Mouse (Mus musculus) adrenal gland, postnatal 4 days (tissue): Measurements from ENCODE around the gene Prok2. TPM values are rescaled to one million over a fixed set of nuclear protein-coding genes. Genes with fewer than 3 reads are reported as not detected.

ENCODE experiments used
- DNase-seq, 2 experiments: peaks; one replicate each; pipeline ENCODE4 v3.0.0; 2021 to 2022; ENCODE audit warnings: low spot score in 2 of 2, mixed read lengths in 2 of 2
- long read RNA-seq, 2 experiments: library from polyadenylated mRNA; stranded (forward); transcript quantifications; one replicate each; pipeline ENCODE4 v2.0.0; 2021
- total RNA-seq, 2 experiments: library from RNA; stranded (reverse); gene quantifications; 2 replicates each; pipeline ENCODE4 v1.2.3; 2021

Prok2 gene
- total RNA-seq = under 1 TPM in 1 of 2 experiments, not detected in 1; 0.25 TPM
- long read RNA-seq, experiment 1 = 0 reads
- long read RNA-seq, experiment 2 = 0 reads

DNA sequence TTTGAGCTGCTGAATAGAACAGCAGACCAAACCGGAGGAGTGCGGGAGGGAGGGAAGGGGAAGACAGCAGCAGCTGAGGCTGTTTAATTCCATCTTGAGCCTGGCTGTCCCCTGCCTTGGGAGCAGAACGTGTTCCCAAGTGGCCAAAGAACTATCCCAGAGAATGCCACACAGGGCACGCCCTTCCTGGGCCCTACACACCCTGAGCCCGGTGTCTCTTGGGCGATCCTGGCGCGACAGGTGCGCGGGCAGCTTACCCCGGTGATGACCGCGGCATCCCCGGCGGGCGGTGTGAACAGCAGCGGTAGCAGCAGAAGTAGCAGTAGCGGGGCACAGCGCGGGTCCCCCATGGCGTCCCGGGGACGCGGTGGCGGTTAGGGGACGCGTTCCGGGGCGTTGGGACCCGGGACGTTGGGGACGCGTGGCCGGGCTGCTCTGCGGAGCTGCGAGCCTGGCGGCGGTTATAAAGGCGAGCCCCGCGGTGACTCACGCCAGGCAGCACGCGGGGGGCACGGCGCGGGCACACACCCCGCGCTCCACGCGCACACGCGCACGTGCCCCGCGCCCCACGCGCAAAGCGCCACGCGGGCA, at the start of gene Prok2:
TSS of gene Prok2 (minus strand) at position 422 of the 591 bp plus-strand sequence.
- no peak for DNase-seq

DNA sequence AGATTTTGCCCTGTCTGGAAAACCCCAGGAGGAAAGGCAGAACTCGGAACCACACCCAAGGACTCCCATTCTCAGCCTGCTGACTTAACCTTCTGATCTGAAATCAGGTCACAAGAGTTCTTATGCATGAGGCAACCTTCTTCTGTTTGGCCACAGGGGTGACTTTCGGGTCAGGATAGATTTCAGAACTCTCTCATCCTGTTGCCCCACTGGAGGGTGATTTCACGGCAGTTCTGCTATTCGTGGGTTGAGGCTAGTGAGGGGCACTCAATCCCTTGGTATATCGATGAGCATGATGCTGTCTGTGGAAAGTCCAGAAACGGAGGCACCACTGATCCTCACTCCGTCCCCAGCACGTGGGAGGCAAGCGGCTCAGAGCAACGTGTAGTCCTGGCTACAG, 48.5 kb upstream of the Prok2 start:
- DNase-seq = no peak

DNA sequence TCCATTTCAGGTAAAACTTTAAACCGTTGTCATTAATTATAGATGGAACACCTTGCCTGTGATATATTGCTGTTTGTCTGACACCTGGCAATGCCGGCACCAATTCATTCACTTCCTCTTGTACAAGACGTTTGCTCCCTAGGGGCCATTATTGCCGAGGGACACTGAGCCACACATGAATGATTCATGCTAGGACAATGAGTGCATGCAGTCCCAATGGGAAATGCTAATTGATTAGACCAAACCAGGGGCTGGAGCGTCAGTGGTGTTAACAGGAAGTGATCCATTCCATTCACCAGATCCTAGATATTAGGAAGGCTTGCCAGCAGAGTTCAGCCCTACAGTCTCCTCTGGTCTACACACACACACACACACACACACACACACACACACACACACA, 42.3 kb upstream of the Prok2 start:
- DNase-seq = no peak

DNA sequence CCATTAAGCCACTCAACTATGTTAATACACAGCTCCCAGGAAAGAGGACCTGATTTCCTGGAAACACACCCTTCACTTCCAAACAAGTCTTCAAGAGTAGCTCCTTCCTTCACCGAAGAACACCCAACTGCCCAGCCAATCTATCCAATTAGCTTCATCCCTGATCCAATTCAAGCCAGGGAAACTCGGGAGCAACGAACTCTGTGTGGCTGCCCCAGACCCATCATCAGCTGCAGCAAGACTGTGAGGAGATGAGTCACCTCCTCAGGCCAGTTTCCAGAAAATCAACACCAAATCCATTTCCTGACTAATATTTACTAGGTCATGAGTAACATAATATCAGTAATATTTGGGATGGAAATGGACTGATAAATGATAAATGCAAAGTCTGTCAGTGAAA, 38.7 kb upstream of the Prok2 start:
- no peak for DNase-seq

DNA sequence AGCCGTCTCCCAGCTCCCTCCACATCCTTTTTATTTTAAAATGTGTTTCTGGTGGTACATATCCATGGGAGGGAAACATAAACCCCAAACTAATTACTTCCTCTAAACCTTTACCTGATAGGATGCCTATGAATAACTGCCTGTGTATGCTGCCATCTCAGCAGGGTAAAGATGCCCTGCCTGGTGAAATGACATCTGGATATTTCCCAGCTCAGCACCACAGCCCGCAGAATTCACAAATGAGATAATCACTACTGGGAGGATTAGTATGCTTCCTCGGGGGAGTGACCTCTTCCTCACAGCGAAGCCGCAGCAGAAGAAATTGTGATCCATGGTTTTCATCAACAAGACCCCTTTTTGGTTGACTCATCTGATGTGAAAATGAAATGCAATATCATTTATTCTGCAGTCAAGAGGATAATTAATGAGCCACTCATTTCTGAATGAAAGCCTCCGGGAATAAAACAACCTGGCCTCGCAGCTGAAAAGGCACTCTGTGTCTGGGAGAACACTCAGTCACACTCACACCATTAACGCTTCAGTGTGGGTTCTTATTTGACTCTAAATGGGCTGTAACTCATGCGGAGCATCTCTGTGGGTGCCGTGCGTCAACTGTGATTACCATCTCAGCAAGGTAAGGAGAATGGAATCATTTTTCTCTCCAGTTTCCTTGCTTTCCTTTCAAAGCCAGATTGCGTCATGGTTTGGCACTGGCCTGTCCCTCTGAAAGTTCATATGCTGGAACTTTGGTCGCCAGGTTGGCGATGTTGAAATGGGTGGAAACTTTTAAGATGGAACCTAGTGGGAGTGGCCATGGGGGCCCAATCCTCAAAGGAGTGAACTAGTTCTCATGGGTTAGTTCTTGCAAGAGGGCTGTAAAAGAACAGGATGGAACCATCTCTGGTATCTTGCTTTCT, 36.1 kb upstream of the Prok2 start:
- DNase-seq = no peak

DNA sequence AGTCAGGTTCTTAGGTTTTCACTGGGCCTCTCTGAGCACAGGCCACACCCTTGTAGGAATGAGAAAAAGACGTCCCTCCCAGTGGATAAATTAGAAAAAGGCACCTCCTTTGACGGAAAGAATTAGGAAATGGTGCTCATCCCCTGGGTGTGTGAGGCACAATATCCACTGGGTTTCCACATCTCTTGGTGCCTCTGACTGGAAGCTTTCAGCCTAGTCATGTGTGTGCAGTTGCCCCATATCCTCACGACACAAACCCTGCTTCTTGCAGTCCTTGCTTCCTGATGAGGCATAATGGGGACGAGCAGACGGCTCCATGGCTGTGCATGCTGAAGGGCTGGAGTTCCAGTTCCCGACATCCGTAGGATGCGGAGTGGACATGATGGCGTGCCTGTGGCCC, 29.9 kb upstream of the Prok2 start:
- DNase-seq = no peak

DNA sequence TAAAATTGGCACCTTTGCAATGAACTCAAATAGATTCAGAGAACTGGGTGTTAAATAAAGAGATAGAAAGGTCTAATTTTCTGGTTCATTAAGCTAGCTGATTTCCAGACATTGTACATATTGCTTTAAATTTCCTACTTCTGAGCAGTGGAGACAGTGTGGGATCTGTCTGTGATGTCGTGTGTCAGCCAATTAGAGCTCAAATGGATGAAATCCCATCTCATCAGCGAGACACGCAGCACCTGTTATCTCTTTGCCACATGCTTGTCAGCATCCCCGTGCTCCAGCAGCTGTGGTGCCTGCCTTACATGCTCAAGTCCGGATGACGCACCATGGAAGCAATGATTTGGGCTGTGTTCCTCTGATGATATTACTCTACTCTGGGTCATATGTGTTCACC, 25.1 kb upstream of the Prok2 start:
- DNase-seq = no peak

DNA sequence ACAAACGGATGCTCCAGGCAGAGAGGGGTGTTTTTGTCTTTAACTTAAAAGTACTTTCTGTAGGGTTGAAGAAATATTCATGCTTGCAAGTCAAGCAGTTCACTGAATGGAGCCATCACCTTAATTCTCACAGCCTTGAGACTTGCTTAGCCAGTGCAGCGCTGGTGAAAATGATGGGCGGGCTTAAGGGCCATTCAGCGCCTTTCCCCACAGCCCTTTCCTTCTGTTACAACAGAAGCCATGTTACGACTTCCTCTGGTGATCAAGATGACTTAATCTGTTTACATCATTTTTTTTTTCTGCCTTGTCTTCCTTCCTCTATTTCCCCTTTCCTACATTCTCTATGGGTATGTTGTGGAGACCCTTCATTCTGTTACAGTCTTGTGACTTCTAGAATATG, 20.1 kb upstream of the Prok2 start:
- DNase-seq = no peak

DNA sequence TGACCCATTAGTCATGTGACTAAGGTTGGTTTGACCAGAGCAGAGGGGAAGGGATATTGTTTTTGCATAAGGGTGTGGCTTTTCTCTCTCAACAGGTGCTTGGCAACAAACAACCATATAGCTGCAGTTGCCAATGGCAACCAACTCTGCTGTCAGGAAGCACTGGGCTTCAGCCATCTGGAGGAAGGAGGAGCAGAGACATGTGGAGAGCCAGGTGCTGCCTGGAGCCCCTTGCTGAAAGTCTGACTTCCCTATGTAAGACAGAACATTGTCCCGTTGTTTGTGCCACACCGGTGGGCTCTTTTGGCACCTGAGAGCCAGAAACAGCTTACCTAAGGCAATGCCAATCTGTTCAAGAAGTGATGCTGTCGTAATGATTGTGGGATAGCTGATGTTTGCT, 16.7 kb upstream of the Prok2 start:
- DNase-seq = no peak

DNA sequence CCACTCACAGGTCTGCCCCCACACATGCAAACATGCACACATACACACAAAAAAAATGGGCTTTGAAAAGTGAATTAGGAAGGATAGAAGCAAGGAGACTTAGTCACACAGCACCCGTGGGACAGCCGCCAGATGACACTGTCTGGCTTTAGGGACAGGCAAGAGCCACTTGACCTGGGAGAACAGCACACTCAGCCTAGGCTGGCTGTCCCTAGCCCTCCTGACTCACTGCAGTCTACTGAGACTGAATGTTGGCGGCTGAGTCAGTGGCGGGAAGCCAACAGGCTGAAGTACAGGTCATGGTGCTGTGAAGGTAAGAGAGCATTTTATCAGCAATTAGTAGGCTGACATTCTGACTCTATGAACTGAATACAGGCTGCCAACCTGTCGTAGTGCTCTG, 8.5 kb upstream of the Prok2 start:
- DNase-seq = no peak

DNA sequence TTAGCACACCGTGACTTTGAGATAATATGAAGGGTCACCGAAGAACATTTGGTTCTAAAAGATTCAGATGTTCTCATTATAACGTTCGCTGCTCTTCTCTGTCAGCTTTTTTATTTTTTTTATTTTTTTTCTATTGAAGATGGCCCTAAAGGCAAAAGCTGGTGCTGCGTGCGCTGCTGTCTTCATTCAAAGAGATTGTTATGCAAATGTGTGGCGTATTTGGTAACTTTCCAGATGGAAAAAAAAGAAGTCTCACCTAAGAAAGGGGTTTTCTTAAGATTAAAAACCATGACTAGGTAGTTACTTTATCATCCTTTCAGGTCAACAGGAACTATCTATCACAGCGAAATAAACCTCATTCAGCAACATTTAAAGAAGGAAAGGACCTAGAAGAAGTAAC, 6.5 kb upstream of the Prok2 start:
- DNase-seq = no peak

DNA sequence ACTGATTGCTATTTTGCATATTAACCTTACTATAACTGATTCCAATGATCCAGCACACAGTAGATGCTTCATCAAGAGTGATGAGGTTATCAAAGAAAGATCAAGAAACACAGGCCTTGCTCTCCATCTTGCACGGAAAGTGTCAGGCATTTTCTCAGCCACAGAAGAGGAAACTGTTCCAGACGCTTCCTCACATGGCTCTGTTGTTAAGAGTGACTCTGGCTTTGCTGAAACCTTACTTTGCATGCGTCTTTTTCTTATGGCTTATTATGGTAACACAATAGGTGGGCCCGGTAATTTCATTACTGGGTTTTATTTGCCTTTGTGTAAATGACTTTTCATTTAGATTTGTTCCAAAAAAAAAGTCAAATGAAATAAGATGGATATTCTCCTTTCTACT, 5.7 kb upstream of the Prok2 start:
- DNase-seq = no peak

DNA sequence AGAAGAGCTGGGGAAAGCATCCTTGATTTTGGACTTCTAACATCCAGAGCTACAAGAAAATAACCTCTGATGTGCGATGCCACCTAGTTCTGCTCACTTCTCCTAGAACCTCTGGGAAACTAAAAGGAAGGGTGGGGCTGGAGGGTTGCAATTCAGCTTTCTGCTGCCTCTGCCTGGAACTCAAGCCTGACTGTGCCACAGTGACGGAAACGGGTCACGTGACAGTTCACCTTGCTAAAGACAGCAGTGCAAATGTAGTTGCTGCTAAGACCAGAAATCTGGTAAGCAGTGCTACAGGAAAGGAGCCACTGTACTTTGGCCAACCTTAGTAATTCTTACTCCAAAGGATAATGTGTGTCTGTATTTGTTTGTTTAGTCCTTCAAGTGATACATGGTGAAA, 3.7 kb upstream of the Prok2 start:
- DNase-seq = no peak

DNA sequence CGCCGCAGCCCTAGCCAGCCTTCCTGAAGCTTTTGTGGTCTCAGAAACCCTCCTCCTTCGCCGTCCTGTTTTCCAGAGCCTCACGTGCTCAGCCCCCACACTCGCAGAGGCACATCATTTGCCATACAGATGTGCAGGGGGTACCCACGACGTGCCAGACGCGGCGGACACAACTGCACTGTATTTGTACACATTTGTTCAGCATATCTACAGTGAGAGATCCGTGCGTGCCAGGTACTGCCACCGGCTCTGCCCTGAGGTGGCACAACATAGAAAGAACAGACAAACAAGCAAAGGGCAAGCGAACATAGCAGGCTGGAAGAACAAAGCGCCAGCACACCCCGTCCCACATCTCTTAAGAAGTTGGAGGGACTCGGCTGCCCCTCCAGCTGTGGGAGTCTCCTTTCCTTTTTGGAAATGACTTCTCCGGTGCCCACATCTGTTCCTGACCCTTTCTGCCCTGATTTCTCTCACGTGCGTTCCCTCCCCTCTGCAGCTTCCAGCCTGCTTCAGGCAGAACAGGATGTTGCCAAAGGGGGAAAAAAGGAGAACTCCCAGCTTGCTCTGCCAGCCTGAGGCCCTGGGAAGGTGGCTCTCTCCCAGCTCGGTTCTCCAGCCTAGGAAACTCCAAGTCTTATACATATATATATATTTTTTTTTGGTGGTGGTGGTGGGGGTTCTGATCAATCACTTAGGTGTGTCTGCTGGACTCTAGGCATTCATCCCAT, 548 bp upstream of the Prok2 start:
- DNase-seq = no peak

DNA sequence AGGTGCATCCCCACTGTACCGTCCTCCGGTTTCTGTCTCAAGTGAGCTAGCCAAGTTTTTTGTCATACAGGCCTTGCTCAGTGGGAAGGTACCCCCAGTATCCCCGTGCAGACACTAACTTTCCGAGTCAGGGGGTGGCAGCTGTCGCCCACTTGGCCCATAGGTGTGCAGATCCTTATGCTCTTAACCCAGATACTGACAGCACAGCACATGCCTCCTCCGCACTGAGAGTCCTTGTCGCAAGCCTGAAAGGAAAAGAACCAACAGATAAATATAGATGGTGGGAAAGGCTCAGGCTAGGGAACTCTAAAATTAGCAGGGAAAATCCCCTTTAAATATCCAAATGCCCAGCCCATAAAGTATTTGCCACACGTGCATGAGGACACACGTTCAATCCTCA, 3.8 kb downstream of the Prok2 start:
- no peak for DNase-seq

DNA sequence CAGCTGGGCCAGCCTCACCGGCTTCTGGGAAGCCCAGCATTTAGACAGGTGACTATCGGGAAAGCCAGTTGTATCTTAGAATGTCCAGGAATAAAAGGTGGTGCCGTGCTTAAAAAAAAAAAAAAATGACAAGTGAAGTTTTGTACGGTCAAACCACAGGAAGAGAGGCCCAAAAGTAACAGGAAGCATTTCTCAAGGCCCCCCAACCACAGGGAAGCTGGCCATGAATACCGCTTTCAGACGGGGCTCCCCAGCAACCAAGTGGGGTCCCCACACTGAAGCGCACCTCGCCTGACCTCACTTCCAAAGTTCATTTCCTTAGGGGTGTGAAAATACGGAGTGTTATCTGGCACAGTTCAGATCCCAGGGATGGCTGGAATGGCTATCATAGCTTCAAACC, 5.2 kb downstream of the Prok2 start:
- no peak for DNase-seq

DNA sequence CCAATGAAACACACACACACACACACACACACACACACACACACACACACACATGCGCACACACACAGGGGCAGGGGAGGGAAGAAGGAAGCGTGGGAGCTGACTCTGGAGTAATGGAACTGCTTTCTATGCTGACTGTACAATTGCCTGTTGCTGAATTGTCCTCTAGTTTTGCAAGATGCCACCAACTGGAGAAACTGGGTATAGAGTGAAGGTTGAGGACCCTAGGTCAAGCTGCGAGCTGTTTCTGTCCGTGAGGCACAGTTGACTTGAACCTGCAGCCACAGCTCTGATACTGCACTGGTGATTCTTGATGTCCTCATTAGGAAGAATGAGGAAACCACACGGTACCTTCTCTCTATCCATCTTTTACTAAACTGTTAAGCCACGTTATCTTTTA, 10.3 kb downstream of the Prok2 start:
- no peak for DNase-seq

DNA sequence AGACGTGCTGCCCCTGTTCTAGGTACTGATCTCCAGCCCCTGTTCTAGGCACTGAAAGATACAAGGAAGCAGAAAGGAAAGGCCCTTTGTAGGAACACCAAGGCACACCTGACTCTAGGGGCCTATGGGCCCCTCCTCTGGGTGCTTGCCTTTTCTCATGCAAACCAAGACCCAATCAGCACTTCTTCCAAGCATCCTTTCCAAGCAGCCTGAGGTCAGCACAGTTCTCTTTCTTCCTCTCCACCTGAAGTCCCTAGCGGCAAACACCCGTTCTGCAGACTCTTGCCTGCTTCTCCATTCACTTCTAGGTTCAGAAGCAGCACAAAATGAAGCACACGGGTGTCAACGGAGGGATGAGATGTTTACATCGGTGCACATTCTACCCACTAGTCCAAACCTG, 11.0 kb downstream of the Prok2 start:
- DNase-seq = no peak

DNA sequence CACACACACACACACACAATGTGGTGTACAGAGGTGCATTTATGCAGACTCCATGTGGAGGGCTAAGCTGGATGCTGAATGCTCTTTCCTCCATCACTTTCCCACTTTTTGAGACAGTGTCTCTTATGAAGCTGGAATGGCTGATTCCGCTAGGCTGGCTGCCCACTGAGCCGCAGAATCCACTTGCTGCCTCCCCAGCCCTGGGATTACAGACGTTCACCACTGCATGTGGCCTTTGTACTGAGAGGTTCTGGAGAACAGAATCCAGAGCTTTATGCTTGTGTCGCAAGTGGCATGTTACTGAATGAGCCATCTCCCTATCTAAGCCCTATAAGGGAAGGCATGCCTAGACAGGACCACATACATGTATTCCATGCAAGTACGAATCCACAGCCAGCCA, 12.9 kb downstream of the Prok2 start:
- DNase-seq = no peak

DNA sequence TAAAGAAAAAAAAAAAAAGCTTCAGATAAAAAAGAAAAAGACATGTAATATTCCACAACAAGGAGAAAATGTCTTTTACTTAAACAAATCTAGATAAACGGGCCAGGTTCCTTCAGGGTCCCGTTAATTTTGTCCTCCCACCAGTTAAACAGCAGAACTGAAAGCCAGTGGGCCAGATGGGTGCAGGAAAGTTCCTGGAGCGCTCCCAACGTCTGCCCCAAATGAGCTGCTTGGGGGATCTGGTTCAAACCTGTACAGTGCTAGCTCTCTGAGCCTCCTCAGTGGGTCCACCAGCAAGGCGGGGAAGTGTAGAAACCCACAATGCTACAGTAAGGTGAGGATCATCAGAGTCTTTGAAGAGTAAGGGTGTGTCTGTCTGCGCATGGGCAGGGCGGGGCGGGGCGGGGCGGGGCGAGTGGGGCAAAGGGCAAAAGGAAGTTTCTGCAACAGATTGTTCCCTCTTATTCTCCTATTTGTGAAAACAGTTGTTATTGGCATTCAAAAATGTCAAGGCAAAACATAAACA, 14.6 kb downstream of the Prok2 start:
- no peak for DNase-seq

DNA sequence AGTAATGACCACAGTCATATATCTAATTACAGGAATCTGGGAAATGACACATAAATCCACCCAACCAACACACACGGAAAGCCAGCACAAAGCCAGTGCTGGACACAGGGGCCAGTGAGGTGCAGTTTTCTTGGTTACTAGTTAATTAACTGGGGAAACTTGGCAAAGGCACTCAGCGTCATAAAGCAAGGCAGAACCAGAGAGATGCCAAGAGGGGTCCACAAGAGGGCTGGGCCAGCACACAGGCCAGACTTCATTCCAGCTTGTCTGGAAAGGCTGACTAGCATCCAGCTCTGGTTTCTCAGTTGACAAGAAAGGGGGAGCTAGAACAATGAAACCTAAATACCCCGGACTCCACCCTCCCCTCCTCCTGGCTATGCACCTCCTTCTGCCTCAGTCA, 25.7 kb downstream of the Prok2 start:
- DNase-seq = no peak
